Mouse (Mus musculus) embryonic facial prominence, embryonic 13.5 days (tissue): ENCODE measurements at regions not wholly inside any gene's neighbourhood (a gene's known extent, or its start where the extent isn't known, plus 50 kb on each side); places are given as distances from the start of the nearest gene placed in this dataset.
"Not testable (repeated sequence)": the region's sequence is repeated elsewhere in the genome, so short reads cannot be mapped to it uniquely, and the experiment has no call there.

Experiments used
- ATAC-seq: fragments of 200-750 bp; cut with Nextera tagmentation; 2 replicates; pipeline ENCODE4 v1.8.0; 2017; ENCODE audit warnings: low read depth; ENCODE audit not compliant: insufficient number of reproducible peaks, insufficient read depth, low FRiP score, low TSS enrichment
- H3K27ac ChIP-seq: fragments of 300-500 bp; sonication (generic); 2 replicates; pipeline ENCODE4 v1.5.1; 2015; ENCODE audit warnings: moderate library complexity, mild to moderate bottlenecking, inconsistent platforms
- H3K27me3 ChIP-seq: fragments of 300-500 bp; sonication (generic); 2 replicates; pipeline ENCODE4 v1.6.1; 2015; ENCODE audit warnings: mild to moderate bottlenecking, inconsistent platforms
- H3K36me3 ChIP-seq: fragments of 300-500 bp; sonication (generic); 2 replicates; pipeline ENCODE4 v1.6.1; 2015; ENCODE audit warnings: mild to moderate bottlenecking, inconsistent platforms
- H3K4me1 ChIP-seq: fragments of 300-500 bp; sonication (generic); 2 replicates; pipeline ENCODE4 v1.6.1; 2015; ENCODE audit warnings: inconsistent platforms
- H3K4me2 ChIP-seq: fragments of 300-500 bp; sonication (generic); 2 replicates; pipeline ENCODE4 v1.6.1; 2015; ENCODE audit warnings: moderate library complexity, mild to moderate bottlenecking, inconsistent platforms
- H3K4me3 ChIP-seq: fragments of 300-500 bp; sonication (generic); 2 replicates; pipeline ENCODE4 v1.5.1; 2015; ENCODE audit warnings: mild to moderate bottlenecking, inconsistent platforms
- H3K9ac ChIP-seq: fragments of 300-500 bp; sonication (generic); 2 replicates; pipeline ENCODE4 v1.6.1; 2015; ENCODE audit warnings: mild to moderate bottlenecking, inconsistent platforms
- H3K9me3 ChIP-seq: fragments of 300-500 bp; sonication (generic); 2 replicates; pipeline ENCODE4 v1.6.1; 2016; ENCODE audit warnings: inconsistent platforms
- WGBS: fragments of 180-500 bp; shearing (Covaris S2); methylation state at CpG from one replicate; pipeline ENCODE4 v1.1.7; 2015; ENCODE audit warnings: mixed read lengths; 5-methylcytosine and 5-hydroxymethylcytosine counted together

GRCm38 (mm10) chr17:7534386-7535059 lies 149.3 kb upstream of the Unc93a2 start:
- Histone ChIP-seq H3K9me3 (no peaks in the 10 kb centered on the region; the same call in 1 of the 2 replicates), H3K36me3 (no peaks in the 10 kb centered on the region), H3K4me1 (peaks cover 19% of the 10 kb centered on the region), H3K27me3 (no peaks in the 10 kb centered on the region), H3K9ac (no peak overlapping the region), H3K4me2 (no peak overlapping the region), H3K27ac (no peak overlapping the region), H3K4me3 (no peak overlapping the region)
- no peak for ATAC-seq
- 85% methylated on average over 6 of the region's 6 CpGs for WGBS

DNA sequence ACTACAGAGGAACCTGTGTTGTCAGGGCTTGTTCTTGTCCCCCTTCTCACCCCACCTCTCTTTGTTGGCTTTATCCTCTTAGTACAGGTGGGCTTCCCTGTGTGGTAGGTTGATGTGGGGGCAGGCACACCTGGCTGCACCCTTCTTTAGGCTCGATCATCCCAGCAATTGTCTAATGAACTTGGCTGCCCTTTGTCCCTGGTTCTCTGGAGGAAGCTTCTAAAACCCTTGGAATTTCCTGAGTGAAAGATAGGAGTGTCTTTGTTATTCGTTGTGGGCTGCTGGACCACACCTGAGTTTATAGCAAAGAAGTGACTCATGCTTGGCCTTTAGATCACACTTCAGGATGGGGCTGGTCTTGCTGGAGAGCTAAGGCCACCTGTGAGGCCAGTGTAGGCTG lies 148.3 kb upstream of the Unc93a2 start:
- Histone ChIP-seq H3K4me3 (no peak overlapping the region), H3K36me3 (no peaks in the 10 kb centered on the region), H3K27me3 (no peaks in the 10 kb centered on the region), H3K27ac (no peak overlapping the region), H3K9ac (no peak overlapping the region), H3K4me1 (peaks cover 14% of the 10 kb centered on the region), H3K9me3 (no peaks in the 10 kb centered on the region; the same call in 1 of the 2 replicates), H3K4me2 (no peak overlapping the region)
- 60% methylated on average over 2 of the region's 2 CpGs for WGBS
- ATAC-seq, result no peak

DNA sequence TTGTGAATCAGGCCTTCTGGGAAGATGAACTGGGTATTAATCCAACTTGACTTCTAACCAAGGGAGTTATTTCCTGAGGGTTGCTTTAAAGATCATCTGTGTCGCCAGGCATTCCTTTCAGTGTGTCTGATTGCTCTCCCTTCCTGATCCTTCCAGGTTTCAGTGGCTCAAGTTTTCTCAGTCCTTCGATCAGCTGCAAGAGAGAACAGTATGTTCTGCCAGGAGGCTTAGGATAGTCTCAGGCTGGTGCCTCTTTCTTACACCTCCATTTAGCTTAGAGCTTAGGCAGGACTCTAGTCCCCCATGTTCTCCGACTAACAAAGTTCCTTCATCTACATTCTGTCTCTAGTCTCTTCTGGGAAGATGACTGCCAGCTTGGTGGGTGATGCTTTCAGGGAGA lies 147.4 kb upstream of the Unc93a2 start:
- no peak overlapping the region for H3K9ac ChIP-seq
- 72% methylated on average over 3 of the region's 3 CpGs for WGBS
- H3K4me3 ChIP-seq, result no peak overlapping the region
- H3K4me1 ChIP-seq, result peaks cover 10% of the 10 kb centered on the region
- no peaks in the 10 kb centered on the region for H3K36me3 ChIP-seq
- no peak overlapping the region for H3K4me2 ChIP-seq
- H3K27me3 ChIP-seq, result no peaks in the 10 kb centered on the region
- no peaks in the 10 kb centered on the region; the same call in 1 of the 2 replicates for H3K9me3 ChIP-seq
- ATAC-seq, result no peak
- H3K27ac ChIP-seq, result no peak overlapping the region

GRCm38 (mm10) chr17:7529304-7529703 lies 144.0 kb upstream of the Unc93a2 start:
- no peaks in the 10 kb centered on the region for H3K36me3 ChIP-seq
- no peaks in the 10 kb centered on the region for H3K9me3 ChIP-seq
- H3K4me1 ChIP-seq, result peaks cover 6% of the 10 kb centered on the region
- no peak overlapping the region for H3K27ac ChIP-seq
- no peak for ATAC-seq
- no peak overlapping the region for H3K4me3 ChIP-seq
- no peak overlapping the region for H3K4me2 ChIP-seq
- 65% methylated on average over 5 of the region's 5 CpGs for WGBS
- no peaks in the 10 kb centered on the region for H3K27me3 ChIP-seq
- no peak overlapping the region for H3K9ac ChIP-seq

DNA sequence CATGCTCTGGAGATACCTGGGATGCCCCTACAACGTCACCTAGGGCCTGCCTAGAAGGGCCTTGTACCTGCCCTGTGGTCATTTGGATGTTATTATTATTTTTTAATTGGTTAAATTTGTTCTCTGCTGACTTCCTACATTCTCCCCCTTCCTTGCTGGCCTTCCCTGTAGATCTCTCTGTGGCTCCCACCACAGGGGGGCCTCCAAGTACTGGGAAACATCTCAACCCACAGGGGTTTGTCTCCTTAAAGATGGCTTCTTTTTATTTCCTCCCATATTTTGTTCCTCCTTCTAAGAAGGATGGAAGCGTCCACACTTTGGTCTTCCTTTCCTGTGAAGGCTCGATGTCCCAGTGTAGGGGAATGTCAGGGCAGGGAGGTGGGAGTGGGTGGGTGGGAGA lies 142.4 kb upstream of the Unc93a2 start:
- Histone ChIP-seq H3K9me3 (no peaks in the 10 kb centered on the region), H3K4me3 (no peak overlapping the region), H3K27me3 (no peaks in the 10 kb centered on the region), H3K4me1 (peaks cover 6% of the 10 kb centered on the region), H3K9ac (no peak overlapping the region), H3K27ac (no peak overlapping the region), H3K4me2 (no peak overlapping the region), H3K36me3 (no peaks in the 10 kb centered on the region)
- no peak for ATAC-seq
- 74% methylated on average over 3 of the region's 3 CpGs for WGBS

DNA sequence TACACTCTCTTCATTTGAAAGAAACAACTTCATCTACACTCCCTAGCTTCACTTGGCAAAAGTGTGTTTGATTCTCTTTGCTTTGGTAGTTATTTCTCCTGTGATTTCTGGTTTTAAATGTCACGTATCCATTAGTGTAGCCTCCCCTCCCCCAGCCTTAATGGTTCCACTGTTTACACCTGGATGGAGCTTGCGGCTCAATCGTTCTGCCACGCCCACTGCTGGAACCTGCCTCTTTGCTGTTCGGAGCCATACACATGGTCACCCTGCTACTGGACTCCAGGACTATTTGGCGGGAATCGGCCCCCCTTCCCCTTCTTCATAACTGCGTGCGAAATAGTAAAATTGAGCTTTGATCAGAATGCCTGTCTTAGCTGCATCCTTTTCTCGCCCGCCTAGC lies 139.2 kb upstream of the Unc93a2 start:
- H3K4me2 ChIP-seq, ATAC-seq, H3K36me3 ChIP-seq, H3K27me3 ChIP-seq, H3K9ac ChIP-seq, H3K9me3 ChIP-seq, H3K27ac ChIP-seq, H3K4me3 ChIP-seq: not testable (repeated sequence)
- WGBS, result 83% methylated on average over 11 of the region's 11 CpGs
- H3K4me1 ChIP-seq, result peaks cover 23% of the 10 kb centered on the region

DNA sequence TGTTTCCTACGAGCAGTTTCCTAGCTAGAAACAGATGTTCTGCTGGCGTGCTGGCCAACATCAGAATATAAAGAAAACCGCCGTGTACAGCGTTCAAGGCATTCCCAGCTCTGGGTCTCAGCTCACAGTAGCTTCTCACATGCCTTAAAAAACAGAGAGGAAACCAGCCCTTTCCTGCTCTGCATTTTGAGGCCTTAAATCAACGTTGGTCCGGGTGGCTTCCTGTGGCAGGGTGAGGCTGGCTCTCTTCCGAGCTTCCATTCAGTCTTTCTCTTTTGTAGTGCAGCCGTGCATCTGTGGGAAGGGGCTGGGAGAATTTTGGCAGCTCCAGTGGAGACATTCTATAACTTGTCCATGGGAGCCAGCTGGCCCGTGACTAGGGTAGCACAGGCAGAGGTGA lies 135.9 kb upstream of the Unc93a2 start:
- 28% methylated on average over 10 of the region's 10 CpGs for WGBS
- Histone ChIP-seq H3K4me3 (no peak overlapping the region), H3K4me2 (peak overlapping the region; percentile 22), H3K27me3 (no peaks in the 10 kb centered on the region), H3K27ac (peak overlapping the region; percentile 94), H3K9ac (no peak overlapping the region), H3K4me1 (peaks cover 23% of the 10 kb centered on the region), H3K9me3 (no peaks in the 10 kb centered on the region), H3K36me3 (no peaks in the 10 kb centered on the region)
- ATAC-seq, result peak; percentile 59; the same call in 1 of the 2 replicates
